Mouse (Mus musculus) spleen, adult 2 months (tissue): ENCODE data around the gene Arfgap3. TPM values are rescaled to one million over a fixed set of nuclear protein-coding genes. Genes with fewer than 3 reads are reported as not detected.
A peak's percentile ranks its signal among the peaks of the same experiment; 100 is the strongest.

Source experiments
- DNase-seq, 2 experiments: peaks; one replicate each; pipeline versions ENCODE4 v3.0.0 to v3.0.0-alpha.2; 2012 to 2021; ENCODE audit warnings: low spot score in 2 of 2, low read depth in 1 of 2
- H3K27ac ChIP-seq: fragments of 200-500 bp; 2 replicates; pipeline ENCODE4 v1.5.1; 2012; ENCODE audit warnings: low read length, inconsistent platforms; ENCODE audit not compliant: insufficient read depth
- H3K27me3 ChIP-seq: fragments of 200-500 bp; 2 replicates; pipeline ENCODE4 v1.6.1; 2012; ENCODE audit warnings: mild to moderate bottlenecking, moderate library complexity, low read length, inconsistent platforms; ENCODE audit not compliant: control insufficient read depth, insufficient read depth
- H3K36me3 ChIP-seq: fragments of 200-500 bp; 2 replicates; pipeline ENCODE4 v1.6.1; 2012; ENCODE audit warnings: mild to moderate bottlenecking, low read length, inconsistent platforms; ENCODE audit not compliant: control insufficient read depth, insufficient read depth
- H3K4me1 ChIP-seq: fragments of 200-500 bp; 2 replicates; pipeline ENCODE4 v1.6.1; 2011; ENCODE audit warnings: inconsistent platforms; ENCODE audit not compliant: control insufficient read depth, insufficient read depth, insufficient read length
- H3K4me3 ChIP-seq: fragments of 200-500 bp; 2 replicates; pipeline ENCODE4 v1.5.1; 2011; ENCODE audit warnings: mild to moderate bottlenecking, inconsistent platforms; ENCODE audit not compliant: insufficient read depth, insufficient read length; ENCODE audit errors: extremely low read depth
- CTCF ChIP-seq: fragments of 200-500 bp; IDR thresholded peaks from 2 replicates; pipeline ENCODE4 v1.5.1; 2011; ENCODE audit warnings: mild to moderate bottlenecking, inconsistent platforms; ENCODE audit not compliant: insufficient read depth, insufficient read length, insufficient replicate concordance; ENCODE audit errors: extremely low read depth
- POLR2A ChIP-seq: fragments of 200-500 bp; IDR thresholded peaks from 2 replicates; pipeline ENCODE4 v1.6.1; 2011; ENCODE audit warnings: low read depth, low read length, inconsistent platforms
- WGBS: fragments of 180-500 bp; shearing (Covaris S2); methylation state at CpG from one replicate; pipeline ENCODE4 v1.1.7; 2018; 5-methylcytosine and 5-hydroxymethylcytosine counted together
- polyA plus RNA-seq: library from polyadenylated mRNA; depleted of rRNA; stranded (reverse); fragments of >200 nt; gene quantifications from 2 replicates; pipeline ENCODE4 v1.2.3, GENCODE M21; 2012; rRNA removed

Arfgap3 gene
- 14.6 TPM in 2 replicates for polyA plus RNA-seq

DNA sequence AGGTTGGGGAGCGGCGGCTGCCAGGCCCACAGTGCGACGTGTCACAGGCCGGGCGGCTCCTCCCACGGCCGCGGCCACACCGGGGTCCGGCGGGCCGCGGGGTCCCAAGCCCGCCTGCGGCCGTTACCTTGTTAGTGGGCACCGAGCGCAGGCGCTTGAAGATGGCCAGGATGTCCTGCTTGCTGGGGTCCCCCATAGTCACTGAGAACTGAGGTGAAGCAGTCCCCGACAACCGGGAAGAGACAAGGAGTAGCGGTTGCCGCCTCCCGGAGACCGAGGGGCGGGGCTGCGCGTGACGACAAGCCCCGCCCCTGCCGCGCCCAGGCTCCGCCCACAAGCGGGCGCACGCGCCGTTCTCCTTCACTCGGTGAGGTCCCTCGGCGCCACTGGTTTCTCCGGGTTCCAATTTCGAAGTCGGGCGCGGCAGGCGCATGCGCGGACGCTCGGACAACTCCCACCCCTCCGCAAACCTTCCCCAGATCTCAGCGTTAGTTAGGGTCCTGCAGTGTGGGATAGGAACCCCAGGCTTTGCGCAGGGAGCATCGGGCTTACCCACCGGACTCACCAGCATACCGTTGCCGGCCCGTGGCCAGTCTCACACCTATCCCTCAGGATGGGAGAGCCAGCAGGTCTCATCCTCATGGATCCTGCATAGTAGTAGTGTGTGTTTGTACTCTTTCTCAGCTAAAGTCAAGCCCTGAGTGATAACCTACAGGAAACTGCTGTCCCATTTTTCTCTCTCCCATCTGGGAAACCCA, at the start of gene Arfgap3:
Gene Arfgap3, minus strand, starts transcription at position 294 of the 758 bp plus-strand sequence.
- WGBS, result 1% methylated on average over 60 of the region's 60 CpGs
- no peaks in the 10 kb centered on the region for H3K4me1 ChIP-seq
- H3K27me3 ChIP-seq, result no peaks in the 10 kb centered on the region
- H3K4me3 ChIP-seq, result peak within 1 kb of the TSS; percentile 70
- peak; percentile 73 to 86 for DNase-seq
- H3K36me3 ChIP-seq, result no peaks in the 10 kb centered on the region
- no peak for TF ChIP-seq POLR2A
- TF ChIP-seq CTCF, result no peak
- peak within 1 kb of the TSS; percentile 33; the same call in 1 of the 2 replicates for H3K27ac ChIP-seq

DNA sequence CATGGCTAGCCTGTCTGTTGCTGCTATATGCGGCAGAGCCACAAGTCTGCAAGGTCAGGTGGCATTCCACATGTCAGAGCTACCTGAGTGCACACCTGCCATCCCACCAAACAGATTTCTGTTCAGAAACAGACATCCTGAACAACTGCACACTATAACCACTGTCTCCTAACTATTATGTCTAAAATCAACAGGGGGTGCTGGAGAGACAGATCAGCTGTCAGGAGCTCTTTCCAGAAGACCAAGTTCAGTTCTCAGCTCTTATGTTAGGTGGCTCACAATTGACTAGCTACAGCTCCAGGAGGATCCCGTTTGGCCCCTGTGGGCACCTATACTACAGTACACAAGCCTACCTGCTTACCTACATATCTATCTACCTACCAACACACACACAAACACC, 42.7 kb upstream of the Arfgap3 start:
- Histone ChIP-seq H3K36me3 (peaks cover 19% of the 10 kb centered on the region), H3K27ac (no peak overlapping the region), H3K27me3 (no peaks in the 10 kb centered on the region), H3K4me3 (no peak overlapping the region), H3K4me1 (no peaks in the 10 kb centered on the region)
- no peak for TF ChIP-seq CTCF
- TF ChIP-seq POLR2A, result no peak
- no peak for DNase-seq
- WGBS, result 91% methylated on average over 2 of the region's 2 CpGs

DNA sequence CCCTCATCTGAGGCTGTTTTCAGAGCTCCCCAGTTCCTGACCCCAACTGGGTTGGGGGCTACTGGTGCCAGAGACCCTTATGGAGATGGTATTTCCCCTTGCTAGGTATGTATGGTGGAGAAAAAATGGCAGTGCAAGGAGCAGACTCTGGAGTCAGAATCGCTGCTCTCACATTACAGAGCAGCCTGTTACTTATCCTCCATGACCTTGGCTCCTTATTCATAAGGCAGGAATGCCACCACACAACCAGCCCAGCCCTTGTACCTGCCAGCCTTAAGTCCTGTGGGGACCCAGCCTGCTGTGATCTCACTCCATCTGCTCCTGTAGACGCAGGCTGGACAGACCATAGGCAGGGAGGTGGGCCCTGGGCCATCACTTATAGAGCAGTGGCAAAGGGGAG, 37.9 kb upstream of the Arfgap3 start:
- no peak for TF ChIP-seq CTCF
- TF ChIP-seq POLR2A, result no peak
- Histone ChIP-seq H3K4me3 (no peak overlapping the region), H3K27ac (no peak overlapping the region), H3K4me1 (no peaks in the 10 kb centered on the region), H3K27me3 (no peaks in the 10 kb centered on the region), H3K36me3 (peaks cover 29% of the 10 kb centered on the region)
- no peak for DNase-seq
- 98% methylated on average over 2 of the region's 2 CpGs for WGBS

DNA sequence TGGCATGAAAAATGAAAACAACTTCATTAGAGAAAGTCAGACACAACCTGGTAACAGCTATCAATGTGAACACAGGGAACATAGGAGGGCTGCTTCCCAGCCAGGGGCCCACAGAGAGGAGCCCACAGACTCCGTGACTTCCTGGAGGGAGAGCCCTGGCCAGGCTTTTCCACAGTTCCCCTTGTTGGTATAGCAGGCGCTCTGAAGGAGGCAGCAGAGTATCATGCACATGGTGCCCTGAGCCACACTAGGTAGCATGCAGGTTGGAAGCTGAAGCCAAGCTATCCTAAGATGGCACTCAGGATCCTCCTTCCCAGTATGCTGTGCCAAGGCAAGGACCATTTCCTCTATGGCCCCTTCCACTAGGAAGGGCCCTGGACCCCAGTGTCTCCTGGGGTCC, 33.6 kb upstream of the Arfgap3 start:
- Histone ChIP-seq H3K27me3 (no peaks in the 10 kb centered on the region), H3K36me3 (peaks cover 26% of the 10 kb centered on the region), H3K27ac (no peak overlapping the region), H3K4me3 (no peak overlapping the region), H3K4me1 (no peaks in the 10 kb centered on the region)
- no peak for TF ChIP-seq POLR2A
- TF ChIP-seq CTCF, result no peak
- WGBS, result 93% methylated on average over 2 of the region's 2 CpGs
- no peak for DNase-seq

DNA sequence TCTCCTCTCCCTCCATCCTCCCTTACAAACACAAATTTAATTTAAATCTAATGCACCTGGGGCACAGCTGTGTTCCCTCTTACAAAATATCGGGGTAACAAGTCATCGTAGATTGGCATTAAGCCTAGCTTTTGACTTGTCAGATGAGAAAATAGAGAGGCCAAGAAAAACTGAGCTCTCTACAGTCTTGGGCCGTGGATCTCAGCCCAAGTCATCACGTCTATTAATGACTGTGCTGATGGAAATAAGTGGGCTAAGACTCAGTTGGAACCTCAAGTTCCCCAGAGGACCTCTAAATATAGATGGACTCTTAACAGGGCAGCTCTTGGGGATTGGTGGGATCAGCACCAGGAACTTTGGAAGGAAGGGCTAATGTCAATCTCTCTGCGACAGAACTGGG, 33.1 kb upstream of the Arfgap3 start:
- TF ChIP-seq POLR2A, result no peak
- TF ChIP-seq CTCF, result no peak
- Histone ChIP-seq H3K27ac (no peak overlapping the region), H3K4me3 (no peak overlapping the region), H3K36me3 (peaks cover 23% of the 10 kb centered on the region), H3K27me3 (no peaks in the 10 kb centered on the region), H3K4me1 (no peaks in the 10 kb centered on the region)
- WGBS, result 91% methylated on average over 5 of the region's 5 CpGs
- no peak for DNase-seq

DNA sequence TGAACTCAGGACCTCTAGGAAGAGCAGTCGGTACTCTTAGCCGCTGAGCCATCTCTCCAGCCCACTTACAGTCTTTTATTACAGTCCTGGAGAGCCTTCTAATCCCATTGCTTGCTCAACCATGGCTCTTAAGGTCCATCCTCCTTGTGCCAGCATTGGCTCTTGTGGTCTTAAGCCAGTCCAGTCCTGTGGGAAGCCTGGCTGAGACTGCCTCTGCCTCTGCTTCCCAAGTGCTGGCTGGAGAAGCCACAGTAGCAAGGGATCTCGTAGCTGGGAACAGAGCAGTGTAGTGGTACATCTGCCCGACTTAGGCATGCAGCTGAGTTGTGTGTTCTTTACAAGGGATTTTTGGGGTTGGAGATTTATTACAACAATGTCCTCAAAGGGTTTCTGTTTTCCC, 32.4 kb upstream of the Arfgap3 start:
- 98% methylated on average over 4 of the region's 4 CpGs for WGBS
- no peak for DNase-seq
- Histone ChIP-seq H3K27me3 (no peaks in the 10 kb centered on the region), H3K27ac (no peak overlapping the region), H3K36me3 (peaks cover 24% of the 10 kb centered on the region), H3K4me3 (no peak overlapping the region), H3K4me1 (no peaks in the 10 kb centered on the region)
- no peak for TF ChIP-seq CTCF
- TF ChIP-seq POLR2A, result no peak

DNA sequence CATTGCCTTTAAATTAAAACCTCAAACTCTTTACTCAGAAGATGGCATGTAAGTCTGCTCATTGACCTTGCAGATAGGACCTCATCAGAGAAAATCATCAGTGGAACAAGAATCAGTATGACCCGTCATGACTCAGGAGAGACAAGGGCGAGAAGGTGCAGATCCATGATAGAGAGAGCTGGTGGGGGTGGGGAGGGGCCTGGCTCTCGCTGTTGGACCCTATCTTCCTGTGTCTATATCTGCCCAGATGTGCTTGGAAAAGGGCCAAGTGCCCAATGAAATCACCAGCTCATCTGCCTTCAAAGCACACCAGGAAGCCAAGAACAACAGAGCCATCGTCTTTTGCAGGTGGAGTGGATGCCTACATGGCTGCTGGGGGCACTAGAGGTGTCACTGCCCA, 27.1 kb upstream of the Arfgap3 start:
- Histone ChIP-seq H3K4me1 (no peaks in the 10 kb centered on the region), H3K36me3 (peaks cover 15% of the 10 kb centered on the region), H3K4me3 (no peak overlapping the region), H3K27me3 (no peaks in the 10 kb centered on the region), H3K27ac (no peak overlapping the region)
- TF ChIP-seq POLR2A (no peak), CTCF (no peak)
- no peak for DNase-seq
- 74% methylated on average over 4 of the region's 4 CpGs for WGBS
